Mouse (Mus musculus) heart, adult 2 months (tissue): ENCODE data around the gene Npdc1.

Experiments
- CTCF ChIP-seq: fragments of 200-600 bp; IDR thresholded peaks from 2 replicates; pipeline ENCODE4 v1.8.1; 2022; ENCODE audit warnings: antibody characterized with exemption, mild to moderate bottlenecking, moderate library complexity
- EP300 ChIP-seq: fragments of 200-500 bp; IDR thresholded peaks from 2 replicates; pipeline ENCODE4 v1.6.1; 2011; ENCODE audit warnings: low read depth, low read length, control low read depth; ENCODE audit not compliant: insufficient read depth
- POLR2A ChIP-seq: fragments of 200-500 bp; IDR thresholded peaks from 2 replicates; pipeline ENCODE4 v1.6.1; 2011; ENCODE audit warnings: mild to moderate bottlenecking, low read depth, low read length, control low read depth; ENCODE audit not compliant: insufficient read depth

- TF ChIP-seq CTCF = no peak
- no peak for TF ChIP-seq POLR2A
- no peak for TF ChIP-seq EP300
These were observed 51.9 kb downstream of the Npdc1 start for GRCm38 (mm10) chr2:25450853-25451647.
